Mouse (Mus musculus) heart, adult 2 months (tissue): ENCODE data around the gene Gnao1.

Source experiments
- CTCF ChIP-seq: fragments of 200-600 bp; IDR thresholded peaks from 2 replicates; pipeline ENCODE4 v1.8.1; 2022; ENCODE audit warnings: antibody characterized with exemption, mild to moderate bottlenecking, moderate library complexity
- POLR2A ChIP-seq: fragments of 200-500 bp; IDR thresholded peaks from 2 replicates; pipeline ENCODE4 v1.6.1; 2011; ENCODE audit warnings: mild to moderate bottlenecking, low read depth, low read length, control low read depth; ENCODE audit not compliant: insufficient read depth

DNA sequence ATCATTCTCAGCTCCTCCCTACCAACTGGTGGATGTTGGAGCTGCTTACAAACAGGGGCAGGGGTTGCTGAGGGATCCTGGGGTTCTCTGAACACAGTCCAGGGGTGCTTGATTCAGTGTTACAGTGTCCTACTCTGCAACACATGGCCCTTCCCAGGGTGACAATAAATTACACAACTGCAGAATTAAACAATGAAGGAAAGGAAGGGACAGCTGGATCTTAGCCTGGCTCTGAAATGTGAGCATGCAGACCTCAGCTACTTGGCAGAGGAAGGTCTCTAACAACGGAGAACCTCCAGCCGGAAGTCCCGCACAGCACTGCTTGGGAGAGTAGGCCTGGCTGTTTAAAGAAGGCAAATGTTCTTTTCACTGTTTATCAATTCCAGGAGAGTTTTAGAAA is 20.9 kb downstream of the Gnao1 start:
- TF ChIP-seq CTCF = no peak
- TF ChIP-seq POLR2A = no peak
